Mouse (Mus musculus): ENCODE data around the gene Dap.

- TF ChIP-seq CTCF (IDR thresholded peaks at IDR 0.05; ENCODE audit: borderline replicate concordance, insufficient read depth, low read depth, low read length) (no peak), POLR2A (IDR thresholded peaks at IDR 0.05; ENCODE audit: borderline replicate concordance, insufficient read depth, low read length) (no peak)
These were observed 11.9 kb downstream of the Dap start for GRCm38 (mm10) chr15:31235794-31236548.

All from cerebellum, adult 2 months (tissue).